Mouse (Mus musculus): ENCODE results near the gene Bglap. TPM values are rescaled to one million over a fixed set of nuclear protein-coding genes. Genes with fewer than 3 reads are reported as not detected.
"Not testable (repeated sequence)": the region's sequence is repeated elsewhere in the genome, so short reads cannot be mapped to it uniquely, and the experiment has no call there.

The Bglap gene
- total RNA-seq, 2 experiments from 2014 or later = 2.8 TPM; not detected in 1

DNA sequence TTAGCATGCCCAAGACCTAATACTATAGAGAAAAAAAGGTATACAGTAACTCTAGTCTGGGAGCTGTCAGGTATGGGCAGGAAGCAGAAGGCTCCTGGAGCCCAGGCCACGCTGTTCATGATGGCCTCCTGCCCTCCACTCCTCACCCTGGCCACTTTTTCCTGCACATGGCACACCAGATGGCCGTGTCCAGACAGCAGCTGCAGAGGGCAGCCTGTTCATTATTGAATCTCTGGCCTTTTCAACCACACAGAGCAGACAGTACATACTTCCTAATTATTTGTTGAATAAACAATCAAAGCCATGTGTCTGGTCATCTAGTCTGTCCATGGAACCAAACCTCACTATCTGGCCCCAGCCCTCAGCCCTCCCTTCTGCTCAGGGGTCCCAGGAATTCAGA lies 14.4 kb upstream of the Bglap start:
- ATAC-seq (replicated peaks; ENCODE audit: low FRiP score, low TSS enrichment, poor library complexity, severe bottlenecking) = no peak

DNA sequence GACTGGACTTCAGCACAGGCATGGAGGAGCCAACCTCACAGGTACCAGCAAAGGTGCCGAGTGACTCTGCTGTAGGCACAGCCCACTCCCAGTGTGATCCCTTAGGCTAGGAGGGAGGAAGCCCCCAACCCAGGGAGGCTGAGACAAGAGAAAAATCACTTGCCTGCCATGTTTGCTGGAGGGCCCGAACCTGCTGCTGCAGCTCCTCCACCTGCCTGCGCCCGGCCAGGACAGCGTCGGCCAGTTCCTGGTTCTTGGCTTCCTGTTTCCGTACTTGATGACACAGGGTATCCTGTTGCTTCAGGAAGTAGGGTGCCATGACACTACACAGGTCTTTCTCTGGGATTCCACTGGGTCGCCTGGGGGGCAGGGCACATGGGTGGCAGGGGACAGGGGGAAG lies 11.5 kb upstream of the Bglap start:
- ATAC-seq (replicated peaks; ENCODE audit: low FRiP score, low TSS enrichment, poor library complexity, severe bottlenecking) = no peak

DNA sequence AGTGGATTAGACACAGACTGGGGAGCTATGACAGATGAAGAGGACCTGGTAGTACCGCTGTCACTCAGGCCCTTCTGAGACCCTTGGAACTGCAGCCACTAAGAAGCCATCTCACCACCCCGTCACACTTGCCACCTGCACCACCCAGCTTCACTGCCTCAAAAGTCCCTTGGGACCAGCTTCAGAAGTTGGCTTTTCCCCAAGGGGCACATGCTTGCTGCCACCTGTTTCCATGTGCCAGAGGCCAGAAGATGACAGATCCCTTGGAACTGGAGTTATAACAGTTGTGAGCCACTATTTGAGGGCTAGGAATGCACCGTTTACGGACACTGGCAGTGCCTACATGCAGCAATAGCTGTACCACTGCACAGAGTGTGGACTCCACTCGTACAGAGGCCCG lies 11.0 kb upstream of the Bglap start:
- no peak for ATAC-seq (replicated peaks; ENCODE audit: low FRiP score, low TSS enrichment, poor library complexity, severe bottlenecking)

DNA sequence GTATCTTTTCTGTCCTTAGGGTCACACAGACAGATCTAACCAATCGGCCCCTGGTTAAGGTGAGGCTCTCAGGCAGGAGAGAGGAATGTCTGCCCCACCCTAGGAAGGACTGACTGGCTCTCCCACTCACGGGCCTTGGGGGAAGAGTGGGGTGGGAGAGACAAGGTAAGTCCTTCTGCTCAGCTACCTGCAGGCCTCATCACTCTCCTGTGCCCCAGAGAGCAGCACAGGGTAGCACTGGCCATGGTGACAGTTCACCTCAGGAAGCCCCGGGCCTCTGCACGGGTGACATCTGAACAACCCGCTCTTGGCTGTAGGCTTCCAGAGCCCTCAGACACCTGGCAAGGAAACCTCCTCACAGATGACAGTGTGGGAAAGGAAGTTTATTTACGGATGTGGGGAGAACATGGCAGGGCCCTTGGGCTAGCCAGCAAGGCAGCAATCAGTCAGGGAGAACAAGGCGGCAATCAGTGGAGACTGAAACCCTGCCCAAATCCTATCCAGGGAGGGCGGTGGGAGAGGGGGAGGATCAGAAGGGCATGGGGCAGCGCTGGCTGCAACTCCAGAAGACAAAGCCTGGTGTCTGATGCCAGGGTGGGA lies 9.6 kb upstream of the Bglap start:
- ATAC-seq (replicated peaks; ENCODE audit: low FRiP score, low TSS enrichment, poor library complexity, severe bottlenecking) = no peak

DNA sequence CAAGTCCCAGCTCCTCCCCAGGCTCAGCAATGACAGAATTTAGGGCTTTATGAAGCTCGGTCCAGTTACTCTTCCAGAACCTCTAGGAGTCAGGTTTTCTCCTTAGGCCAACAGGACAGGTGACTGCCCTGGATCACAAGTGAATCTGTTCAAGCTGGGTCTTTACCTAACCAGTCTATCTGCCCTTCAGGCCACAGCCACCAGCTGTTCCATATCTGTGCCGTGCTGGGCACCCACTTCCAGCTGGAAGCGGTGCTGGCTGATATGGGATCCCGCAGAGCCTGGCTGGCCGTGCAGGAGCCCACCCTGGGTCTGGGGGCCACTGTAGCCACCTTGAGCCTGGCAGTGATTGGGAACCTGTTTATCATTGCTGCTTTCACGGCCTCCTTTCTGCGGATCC lies 1.9 kb downstream of the Bglap start:
- not testable (repeated sequence) for ATAC-seq (replicated peaks; ENCODE audit: low FRiP score, low TSS enrichment, poor library complexity, severe bottlenecking)

DNA sequence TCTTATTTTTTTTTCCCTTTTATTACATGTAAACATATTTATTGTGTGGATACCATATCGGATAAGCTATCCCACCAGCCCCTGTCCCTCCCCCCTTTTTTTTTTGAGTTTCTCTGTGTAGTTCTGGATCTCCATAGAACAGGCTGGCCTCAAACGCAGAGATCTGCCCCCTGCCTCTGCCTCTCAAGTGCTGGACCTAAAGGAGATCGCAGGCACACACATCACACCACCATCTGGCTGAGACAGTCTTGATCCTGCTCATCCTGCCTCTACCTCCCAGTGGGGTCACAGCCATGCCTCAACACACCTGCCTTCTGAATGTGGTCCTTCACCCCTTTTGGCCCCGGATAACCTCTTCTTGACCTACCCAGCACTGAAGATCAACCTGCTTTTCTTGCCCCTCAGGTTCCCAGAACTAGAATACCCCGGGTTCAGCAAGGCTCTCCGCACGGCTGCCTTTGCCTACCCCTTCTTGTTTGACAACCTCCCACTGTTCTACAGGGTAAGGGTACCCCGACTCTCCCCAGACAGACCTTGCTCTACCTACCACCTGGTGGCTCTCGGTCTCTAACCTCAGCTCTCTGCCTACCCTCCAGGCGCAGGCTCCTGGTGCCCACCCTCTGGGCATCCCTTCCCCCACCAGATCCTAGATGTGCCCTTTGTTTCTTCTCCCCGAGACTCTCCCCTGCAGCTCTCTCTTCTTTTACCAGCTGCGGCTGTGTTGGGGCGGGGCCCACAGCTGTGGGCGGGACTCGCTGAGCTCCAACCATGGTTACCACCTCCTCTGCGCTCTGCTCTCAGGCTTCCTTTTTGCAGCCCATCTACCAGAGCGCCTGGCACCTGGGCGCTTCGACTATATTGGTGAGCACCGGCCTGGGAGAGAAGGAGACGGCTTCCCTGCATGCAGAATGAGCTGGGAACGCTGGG lies 2.6 kb downstream of the Bglap start:
- peak; percentile 86 for ATAC-seq (replicated peaks; ENCODE audit: low FRiP score, low TSS enrichment, poor library complexity, severe bottlenecking)

DNA sequence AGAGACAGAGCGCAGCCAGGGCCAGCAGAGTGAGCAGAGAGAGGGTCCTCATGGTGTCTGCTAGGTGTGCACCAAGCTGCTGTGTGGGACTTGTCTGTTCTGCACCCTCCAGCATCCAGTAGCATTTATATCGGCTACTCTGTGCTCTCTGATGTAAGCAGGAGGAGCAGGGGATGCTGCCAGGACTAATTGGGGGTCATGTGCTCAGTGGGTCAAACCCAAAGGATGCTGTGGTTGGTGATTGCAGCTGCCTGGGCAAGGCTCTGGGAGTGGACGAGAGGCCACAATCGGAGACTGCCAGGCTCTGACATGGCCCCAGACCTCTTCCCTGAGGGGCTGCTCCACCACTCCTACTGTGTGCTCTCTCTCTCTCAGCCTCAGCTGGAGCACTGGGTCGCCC lies 5.7 kb downstream of the Bglap start, which contains the start of gene Bglap2:
Bglap2 (minus strand) TSS at position 101 of the 400 bp plus-strand sequence.
- ATAC-seq (replicated peaks; ENCODE audit: low FRiP score, low TSS enrichment, poor library complexity, severe bottlenecking) = not testable (repeated sequence)

DNA sequence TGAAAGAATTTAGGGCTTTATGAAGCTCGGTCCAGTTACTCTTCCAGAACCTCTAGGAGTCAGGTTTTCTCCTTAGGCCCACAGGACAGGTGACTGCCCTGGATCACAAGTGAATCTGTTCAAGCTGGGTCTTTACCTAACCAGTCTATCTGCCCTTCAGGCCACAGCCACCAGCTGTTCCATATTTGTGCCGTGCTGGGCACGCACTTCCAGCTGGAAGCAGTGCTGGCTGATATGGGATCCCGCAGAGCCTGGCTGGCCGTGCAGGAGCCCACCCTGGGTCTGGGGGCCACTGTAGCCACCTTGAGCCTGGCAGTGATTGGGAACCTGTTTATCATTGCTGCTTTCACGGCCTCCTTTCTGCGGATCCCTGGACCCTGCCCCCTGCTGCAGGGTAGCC lies 7.6 kb downstream of the Bglap start:
- ATAC-seq (replicated peaks; ENCODE audit: low FRiP score, low TSS enrichment, poor library complexity, severe bottlenecking) = not testable (repeated sequence)

DNA sequence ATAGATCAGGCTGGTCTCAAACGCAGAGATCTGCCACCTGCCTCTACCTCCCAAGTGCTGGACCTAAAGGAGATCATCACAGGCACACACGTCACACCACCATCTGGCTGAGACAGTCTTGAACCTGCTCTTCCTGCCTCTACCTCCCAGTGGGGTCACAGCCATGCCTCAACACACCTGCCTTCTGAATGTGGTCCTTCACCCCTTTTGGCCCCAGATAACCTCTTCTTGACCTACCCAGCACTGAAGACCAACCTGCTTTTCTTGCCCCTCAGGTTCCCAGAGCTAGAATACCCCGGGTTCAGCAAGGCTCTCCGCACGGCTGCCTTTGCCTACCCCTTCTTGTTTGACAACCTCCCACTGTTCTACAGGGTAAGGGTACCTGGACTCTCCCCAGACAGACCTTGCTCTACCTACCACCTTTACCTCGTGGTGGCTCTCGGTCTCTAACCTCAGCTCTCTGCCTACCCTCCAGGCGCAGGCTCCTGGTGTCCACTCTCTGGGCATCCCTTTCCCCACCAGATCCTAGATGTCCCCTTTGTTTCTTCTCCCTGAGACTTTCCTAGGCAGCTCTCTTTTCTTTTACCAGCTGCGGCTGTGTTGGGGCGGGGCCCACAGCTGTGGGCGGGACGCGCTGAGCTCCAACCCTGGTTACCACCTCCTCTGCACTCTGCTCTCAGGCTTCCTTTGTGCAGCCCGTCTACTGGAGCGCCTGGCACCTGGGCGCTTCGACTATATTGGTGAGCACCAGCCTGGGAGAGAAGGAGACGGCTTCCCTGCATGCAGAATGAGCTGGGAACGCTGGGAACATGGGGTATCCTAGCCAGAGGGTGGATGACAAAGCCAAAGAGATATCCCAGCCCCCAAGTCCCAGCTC lies 8.3 kb downstream of the Bglap start:
- peak; percentile 92 for ATAC-seq (replicated peaks; ENCODE audit: low FRiP score, low TSS enrichment, poor library complexity, severe bottlenecking)

DNA sequence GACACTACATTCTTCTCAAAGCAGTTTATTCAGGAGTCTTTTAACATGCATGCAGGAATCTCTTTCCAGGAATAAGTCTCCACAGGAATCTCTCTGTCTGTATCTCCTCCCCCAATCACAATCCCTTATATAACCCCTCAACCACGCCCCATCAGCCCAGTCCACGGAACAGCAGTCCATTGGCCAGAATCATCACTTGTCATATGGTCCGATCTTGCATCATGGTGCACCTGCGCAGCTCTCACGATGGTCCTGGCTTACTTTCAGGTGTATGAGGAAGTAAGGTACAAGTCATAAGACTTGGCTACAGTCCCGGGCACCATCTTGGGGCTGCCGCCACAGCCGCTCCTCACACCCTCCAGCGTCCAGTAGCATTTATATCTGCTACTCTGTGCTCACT lies 11.6 kb downstream of the Bglap start, which contains the start of gene Bglap3:
Bglap3 (minus strand) TSS at position 101 of the 400 bp plus-strand sequence.
- not testable (repeated sequence) for ATAC-seq (replicated peaks; ENCODE audit: low FRiP score, low TSS enrichment, poor library complexity, severe bottlenecking)

DNA sequence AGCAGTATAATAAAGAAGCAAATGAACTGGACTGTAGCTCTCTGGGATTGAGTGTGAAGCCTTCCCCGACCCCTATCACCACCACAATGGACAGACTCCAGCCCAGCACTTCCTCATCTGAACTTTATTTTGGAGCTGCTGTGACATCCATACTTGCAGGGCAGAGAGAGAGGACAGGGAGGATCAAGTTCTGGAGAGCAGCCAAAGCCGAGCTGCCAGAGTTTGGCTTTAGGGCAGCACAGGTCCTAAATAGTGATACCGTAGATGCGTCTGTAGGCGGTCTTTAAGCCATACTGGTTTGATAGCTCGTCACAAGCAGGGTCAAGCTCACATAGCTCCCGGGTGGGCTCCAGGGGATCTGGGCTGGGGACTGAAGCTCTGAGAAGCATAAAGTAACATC lies 15.8 kb downstream of the Bglap start:
- not testable (repeated sequence) for ATAC-seq (replicated peaks; ENCODE audit: low FRiP score, low TSS enrichment, poor library complexity, severe bottlenecking)

DNA sequence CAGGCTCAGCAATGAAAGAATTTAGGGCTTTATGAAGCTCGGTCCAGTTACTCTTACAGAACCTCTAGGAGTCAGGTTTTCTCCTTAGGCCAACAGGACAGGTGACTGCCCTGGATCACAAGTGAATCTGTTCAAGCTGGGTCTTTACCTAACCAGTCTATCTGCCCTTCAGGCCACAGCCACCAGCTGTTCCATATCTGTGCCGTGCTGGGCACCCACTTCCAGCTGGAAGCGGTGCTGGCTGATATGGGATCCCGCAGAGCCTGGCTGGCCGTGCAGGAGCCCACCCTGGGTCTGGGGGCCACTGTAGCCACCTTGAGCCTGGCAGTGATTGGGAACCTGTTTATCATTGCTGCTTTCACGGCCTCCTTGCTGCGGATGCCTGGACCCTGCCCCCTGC lies 16.7 kb downstream of the Bglap start:
- ATAC-seq (replicated peaks; ENCODE audit: low FRiP score, low TSS enrichment, poor library complexity, severe bottlenecking) = not testable (repeated sequence)

DNA sequence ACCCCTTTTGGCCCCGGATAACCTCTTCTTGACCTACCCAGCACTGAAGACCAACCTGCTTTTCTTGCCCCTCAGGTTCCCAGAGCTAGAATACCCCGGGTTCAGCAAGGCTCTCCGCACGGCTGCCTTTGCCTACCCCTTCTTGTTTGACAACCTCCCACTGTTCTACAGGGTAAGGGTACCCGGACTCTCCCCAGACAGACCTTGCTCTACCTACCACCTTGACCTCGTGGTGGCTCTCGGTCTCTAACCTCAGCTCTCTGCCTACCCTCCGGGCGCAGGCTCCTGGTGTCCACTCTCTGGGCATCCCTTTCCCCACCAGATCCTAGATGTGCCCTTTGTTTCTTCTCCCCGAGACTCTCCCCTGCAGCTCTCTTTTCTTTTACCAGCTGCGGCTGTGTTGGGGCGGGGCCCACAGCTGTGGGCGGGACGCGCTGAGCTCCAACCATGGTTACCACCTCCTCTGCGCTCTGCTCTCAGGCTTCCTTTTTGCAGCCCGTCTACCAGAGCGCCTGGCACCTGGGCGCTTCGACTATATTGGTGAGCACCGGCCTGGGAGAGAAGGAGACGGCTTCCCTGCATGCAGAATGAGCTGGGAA lies 17.3 kb downstream of the Bglap start:
- peak; percentile 73 for ATAC-seq (replicated peaks; ENCODE audit: low FRiP score, low TSS enrichment, poor library complexity, severe bottlenecking)

DNA sequence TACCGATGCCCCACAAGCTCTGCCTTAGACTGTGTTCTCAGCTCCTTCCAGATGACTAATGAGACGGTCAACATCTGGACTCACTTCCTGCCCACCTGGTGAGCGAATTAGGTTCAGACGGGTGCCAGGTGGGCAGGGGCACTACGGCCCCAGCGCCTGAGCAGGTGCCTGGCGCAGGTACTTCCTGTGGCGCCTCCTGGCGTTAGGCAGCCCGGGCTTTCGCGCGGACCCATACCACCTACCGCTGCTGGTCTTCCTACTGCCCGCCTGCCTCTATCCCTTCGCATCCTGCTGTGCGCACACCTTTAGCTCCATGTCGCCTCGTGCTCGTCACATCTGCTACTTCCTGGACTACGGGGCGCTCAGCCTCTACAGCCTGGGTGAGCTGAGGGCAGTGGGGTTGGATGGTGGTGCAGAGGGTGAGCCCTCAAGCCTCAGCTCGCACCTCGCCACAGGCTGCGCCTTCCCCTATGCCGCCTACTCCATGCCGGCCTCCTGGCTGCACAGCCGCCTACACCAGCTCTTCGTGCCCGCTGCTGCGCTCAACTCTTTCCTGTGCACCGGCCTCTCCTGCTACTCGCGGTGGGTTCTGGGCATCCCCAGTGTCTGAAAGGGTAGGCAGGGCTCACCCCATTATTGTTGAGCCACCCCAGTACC lies 18.4 kb downstream of the Bglap start:
- no peak for ATAC-seq (replicated peaks; ENCODE audit: low FRiP score, low TSS enrichment, poor library complexity, severe bottlenecking)

DNA sequence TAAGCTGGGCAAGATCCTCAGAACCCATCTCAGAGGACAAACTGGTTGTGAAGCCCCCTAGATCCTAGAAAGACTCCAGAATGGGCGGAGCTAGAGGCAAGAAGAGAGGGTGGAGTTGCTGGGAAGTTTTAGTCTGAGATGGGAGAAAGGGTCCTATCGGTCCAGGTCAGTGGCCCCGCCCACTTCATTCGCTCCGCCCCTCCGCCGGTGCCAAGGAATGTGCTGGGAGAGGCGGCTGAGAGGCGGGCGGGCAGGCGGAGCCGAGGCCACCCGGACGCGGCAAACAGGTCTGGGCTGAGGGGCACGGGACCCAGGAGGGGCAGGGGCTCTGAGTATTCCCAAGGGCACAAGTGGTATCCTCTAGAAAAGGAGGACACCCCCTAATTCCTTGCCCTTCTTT lies 19.9 kb downstream of the Bglap start, which contains the start of gene Paqr6:
Paqr6 (plus strand) TSS at position 248 of the 400 bp plus-strand sequence.
- no peak for ATAC-seq (replicated peaks; ENCODE audit: low FRiP score, low TSS enrichment, poor library complexity, severe bottlenecking)

DNA sequence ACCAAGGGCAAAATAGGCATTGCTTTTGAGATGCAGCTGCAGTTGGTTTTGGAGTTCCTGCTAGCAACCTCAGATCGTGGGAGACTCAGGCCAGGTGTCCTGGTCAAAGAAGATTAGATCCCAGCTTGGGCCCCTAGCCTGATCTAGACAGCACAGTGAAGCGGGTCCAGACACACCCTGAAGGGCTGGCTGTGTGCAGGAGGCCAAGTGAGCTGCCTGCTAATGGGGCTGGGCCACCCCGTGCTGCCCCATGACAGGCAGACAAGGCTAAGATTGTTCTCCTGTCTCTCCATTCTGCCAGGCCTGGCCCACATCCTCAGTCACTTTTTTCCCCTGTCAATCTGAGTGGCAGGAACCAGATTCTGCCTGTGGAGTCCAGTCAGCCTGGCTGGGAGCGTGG lies 20.6 kb downstream of the Bglap start:
- peak; percentile 74 for ATAC-seq (replicated peaks; ENCODE audit: low FRiP score, low TSS enrichment, poor library complexity, severe bottlenecking)

DNA sequence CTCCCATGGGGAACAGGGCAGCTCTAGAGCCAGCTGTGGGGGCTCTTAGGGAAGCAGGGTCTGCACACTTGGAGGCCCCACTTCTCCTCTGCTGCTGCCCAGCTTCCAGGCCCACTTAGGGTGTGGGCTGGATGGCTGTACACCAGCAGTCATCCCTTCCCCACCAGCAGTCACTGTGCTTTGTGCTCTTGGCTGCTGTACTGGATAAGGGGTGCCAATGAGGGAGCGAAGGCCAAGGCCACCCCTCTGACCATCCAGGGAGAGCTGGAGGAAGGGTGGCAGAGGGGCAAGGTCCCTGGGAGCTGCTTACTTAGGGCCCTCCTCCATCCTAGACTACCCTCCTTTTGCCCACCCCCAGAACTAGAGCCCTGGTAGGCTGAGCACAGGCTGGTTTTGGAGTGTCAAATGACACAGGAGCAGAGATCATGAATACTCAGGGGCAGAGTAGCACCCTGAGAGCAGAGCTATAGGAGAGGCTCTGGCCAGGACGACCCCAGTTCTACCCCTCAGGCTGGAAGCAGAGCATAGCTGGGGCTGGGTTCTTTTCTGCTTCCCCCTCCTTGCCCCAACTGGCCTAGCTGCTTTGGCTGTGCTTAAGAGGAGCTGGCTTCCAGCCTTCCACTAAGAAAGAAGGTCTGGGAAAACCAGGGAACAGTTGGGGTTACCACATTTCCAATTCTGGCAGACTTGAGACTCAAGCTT lies 22.5 kb downstream of the Bglap start:
- no peak for ATAC-seq (replicated peaks; ENCODE audit: low FRiP score, low TSS enrichment, poor library complexity, severe bottlenecking)

DNA sequence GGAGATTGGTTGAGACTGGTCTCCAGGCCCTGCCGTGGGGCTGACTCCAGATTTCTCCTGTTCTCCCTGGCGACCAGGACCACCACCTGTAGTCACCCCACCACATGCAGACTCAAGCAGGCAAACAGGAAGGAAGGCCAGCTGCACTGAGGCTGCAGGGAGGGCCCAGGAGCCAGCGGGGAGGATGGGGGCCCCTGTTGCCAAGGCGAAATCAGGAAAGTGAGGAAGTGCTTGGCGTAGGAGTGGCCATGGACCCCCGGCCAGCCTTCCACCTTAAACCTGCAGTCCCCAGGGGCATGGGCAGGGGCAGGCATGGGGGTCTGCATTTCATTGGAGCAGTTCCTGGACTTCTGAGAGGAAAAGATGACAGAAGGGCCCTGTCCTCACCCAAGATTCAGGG lies 23.2 kb downstream of the Bglap start:
- no peak for ATAC-seq (replicated peaks; ENCODE audit: low FRiP score, low TSS enrichment, poor library complexity, severe bottlenecking)

All from megakaryocyte-erythroid progenitor cell, adult 5-6 weeks (primary cell).